Mouse (Mus musculus) v-Abl transformed pro-B cells (cell line): ENCODE results near the gene Gm43064.

Experiments
- in situ Hi-C, 2 experiments: fragments of 400-800 bp; cut with MboI; formaldehyde crosslinking; loops; one replicate each; pipeline ENCODE4 v1.15.1; 2025; ENCODE audit not compliant: unreplicated experiment in 2 of 2

The Gm43064 gene

DNA sequence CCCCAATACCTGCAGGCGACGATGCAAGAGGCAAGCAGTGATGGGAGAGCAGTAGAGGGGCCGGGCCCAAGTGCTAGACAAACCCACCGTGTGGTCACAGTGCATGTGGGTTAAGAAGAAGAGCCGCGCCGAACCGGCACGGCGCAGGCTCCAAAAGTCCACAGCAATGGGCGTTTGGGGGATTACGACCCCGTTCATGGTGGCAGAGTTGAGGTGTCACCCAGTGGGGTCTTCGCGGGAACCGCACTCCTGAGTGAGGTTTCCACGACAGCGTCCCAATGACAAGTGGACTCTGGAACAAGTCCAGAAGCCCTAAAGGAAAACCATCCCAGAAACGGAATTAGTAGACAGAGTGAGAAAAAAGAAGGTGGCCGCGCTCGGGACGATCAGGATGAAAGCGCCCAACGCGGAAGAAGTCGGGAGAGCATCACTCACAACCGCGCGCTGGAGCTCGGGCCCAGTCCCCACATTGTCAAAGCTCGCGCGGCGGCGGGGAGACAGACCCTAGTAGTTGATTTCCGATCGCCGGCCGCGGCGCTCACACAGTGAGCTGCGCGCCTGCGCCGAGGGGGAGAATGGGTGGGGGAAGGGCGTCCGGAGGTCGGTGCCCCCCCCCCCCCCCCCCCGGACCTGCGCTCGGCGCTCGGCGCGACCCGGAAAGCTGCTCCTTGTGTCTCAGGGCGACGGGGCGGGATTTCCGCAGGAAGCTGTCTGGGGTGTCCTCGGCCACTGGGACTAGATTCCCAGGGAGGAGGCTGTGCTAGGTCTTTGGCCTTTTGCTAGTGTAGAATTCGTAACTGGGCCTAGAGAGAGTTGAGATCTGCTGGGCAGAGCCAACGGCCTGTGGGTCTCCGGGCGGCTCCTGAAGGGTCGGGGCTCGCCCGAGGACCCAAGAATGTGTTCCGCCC lies at the start of gene Gm43064, which contains the start of the genes Dclre1b and Ap4b1:
TSS of gene Gm43064 (plus strand) at position 683 of the 908 bp plus-strand sequence.
TSS of gene Dclre1b (minus strand) at position 554 of the 908 bp plus-strand sequence.
TSS of gene Ap4b1 (plus strand) at position 630 of the 908 bp plus-strand sequence.
- in situ Hi-C loops = no loop called here

DNA sequence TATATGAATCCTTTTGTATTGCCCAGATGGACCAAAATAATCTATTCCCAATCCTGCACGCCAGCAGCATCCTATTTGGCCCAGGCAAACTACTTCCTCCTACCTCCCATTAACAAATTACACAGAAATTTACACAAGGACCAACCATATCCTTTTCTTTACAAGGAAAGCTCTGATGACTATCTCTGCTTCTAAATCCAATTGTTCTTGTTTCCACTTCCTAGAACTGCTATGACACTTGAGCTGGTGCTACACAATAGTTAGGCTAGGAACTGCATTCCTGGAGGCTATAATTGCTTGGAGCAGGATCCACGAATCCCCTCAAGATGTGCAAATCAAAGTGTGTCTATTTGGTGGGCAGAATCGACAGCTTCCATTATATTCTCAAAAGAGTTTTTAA lies 42.6 kb upstream of the Gm43064 start:
- in situ Hi-C loops = no loop called here

DNA sequence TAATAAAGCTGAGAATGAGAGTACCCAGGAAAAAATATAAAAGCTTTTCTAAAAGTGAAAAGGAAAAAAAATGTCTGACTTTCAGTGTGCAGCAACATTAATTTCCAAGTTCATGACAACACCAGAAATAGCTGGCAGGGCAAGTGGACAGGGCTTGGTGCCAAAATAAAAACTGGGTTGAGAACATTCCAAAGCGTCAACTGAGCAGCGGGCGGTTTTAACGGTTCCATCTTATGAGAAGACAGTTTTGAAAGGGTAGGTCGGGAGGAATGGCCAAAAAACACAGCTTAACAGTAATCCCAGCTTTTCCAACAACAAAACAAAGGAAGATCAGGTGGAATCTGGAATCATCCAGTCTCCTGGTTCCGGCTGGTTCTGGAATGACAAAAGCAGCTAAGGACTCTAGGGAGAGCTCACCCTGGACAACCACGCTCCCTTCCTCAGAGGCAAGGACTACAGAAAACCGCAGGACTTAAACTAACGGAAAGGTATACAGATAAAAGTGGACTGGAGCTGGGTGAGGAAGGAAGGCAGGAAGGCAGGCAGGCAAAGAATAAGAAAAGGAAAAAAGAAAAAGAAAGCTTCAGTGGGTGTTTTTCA lies 37.7 kb upstream of the Gm43064 start:
- in situ Hi-C loops = no loop called here

- in situ Hi-C loops = no loop called here
Observed at GRCm38 (mm10) chr3:103772846-103773245, 36.5 kb upstream of the Gm43064 start.

DNA sequence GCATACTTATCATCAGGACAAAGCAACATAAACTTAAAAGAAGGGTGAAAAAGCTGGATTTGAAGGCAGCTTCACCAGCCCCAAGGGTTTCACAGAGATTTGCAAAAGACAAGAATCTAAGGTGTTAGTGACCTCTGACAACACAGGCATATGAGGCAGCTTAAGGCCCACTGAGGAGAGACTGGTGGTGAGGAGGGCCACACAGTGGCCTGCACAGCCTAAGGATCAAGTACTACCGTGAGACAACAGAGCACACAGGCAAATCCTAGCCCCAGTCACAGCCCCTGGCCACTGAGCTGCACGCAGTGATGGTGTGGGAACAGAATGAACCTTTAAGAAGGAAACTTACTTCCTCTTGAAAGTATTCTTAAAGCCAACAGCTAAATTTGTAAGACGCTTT lies 35.9 kb upstream of the Gm43064 start:
- in situ Hi-C loops = no loop called here

GRCm38 (mm10) chr3:103774009-103774408 lies 35.4 kb upstream of the Gm43064 start:
- in situ Hi-C loops = no loop called here

DNA sequence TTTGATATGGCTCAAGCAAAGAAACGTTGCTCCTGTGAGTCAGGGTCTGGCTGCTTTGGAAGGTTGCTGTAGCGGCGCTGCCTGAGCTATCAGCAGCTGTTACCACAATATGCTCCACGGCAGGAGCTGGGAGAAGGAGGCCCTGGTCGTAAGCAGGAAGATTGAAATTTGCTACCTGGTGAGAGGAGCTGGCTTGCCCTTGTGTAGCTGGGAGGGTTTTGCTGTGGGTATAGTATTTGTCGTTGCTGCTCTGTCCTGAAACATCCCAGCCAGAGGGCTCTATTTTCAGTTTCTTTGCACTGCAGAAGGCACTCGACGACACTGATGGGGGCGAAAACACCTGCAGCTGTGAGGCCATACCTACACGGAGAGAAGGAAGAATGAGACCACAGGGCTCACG lies 31.4 kb upstream of the Gm43064 start:
- in situ Hi-C loops = loop anchor here in 1 of 2 experiments (25.0 kb wide), 2 partner anchors 766 to 2009 kb away; partner anchors contain the start of gene Csde1

- in situ Hi-C loops = loop anchor here in 1 of 2 experiments (25.0 kb wide), 2 partner anchors 766 to 2009 kb away; partner anchors contain the start of gene Csde1
Observed at GRCm38 (mm10) chr3:103778660-103779059, 30.7 kb upstream of the Gm43064 start.

GRCm38 (mm10) chr3:103779183-103779582 lies 30.2 kb upstream of the Gm43064 start:
- in situ Hi-C loops = loop anchor here in 1 of 2 experiments (25.0 kb wide), 2 partner anchors 767 to 2008 kb away; partner anchors contain the start of gene Csde1

- in situ Hi-C loops = loop anchor here in 1 of 2 experiments (25.0 kb wide), 2 partner anchors 768 to 2007 kb away; partner anchors contain the start of gene Csde1
Observed at GRCm38 (mm10) chr3:103780271-103780670, 29.1 kb upstream of the Gm43064 start.

- in situ Hi-C loops = loop anchor here in 1 of 2 experiments (25.0 kb wide), 2 partner anchors 768 to 2007 kb away; partner anchors contain the start of gene Csde1
Observed at GRCm38 (mm10) chr3:103780777-103781176, 28.6 kb upstream of the Gm43064 start.

DNA sequence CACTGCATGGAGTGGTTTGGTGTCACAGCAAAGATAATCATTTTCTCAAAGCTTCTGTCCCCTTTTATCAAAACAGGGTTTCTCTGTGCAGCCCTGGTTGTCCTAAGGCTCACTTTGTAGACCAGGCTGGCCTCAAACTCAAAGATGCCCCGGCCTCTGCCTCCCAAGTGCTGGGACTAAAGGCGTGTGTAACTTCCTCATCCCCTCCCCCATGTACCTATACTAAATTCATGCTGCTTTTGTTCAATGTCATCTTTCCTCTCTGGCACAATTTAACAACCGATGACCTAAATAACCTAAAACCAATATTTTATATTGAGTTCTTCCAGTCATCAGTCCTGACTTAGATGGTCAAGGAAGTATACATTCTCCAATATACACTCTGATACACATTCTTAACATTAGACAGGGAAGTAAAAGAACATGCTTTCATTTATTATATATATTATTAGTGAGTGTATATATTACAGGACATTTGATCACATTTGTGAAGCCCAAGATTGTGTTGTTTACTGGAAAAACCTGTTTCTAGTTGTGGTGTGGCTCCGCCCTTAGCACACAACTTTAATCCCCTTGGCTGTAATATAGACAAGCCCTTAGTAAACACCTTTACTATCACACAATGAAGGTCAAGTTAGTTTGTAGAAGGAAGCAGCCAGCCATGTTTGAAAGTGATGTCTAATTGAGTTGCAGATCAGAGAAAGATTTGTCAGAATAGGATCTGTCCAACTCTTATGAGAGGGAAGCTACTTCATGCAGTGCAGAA lies 26.3 kb upstream of the Gm43064 start:
- in situ Hi-C loops = loop anchor here in 1 of 2 experiments (25.0 kb wide), 2 partner anchors 771 to 2004 kb away; partner anchors contain the start of gene Csde1

DNA sequence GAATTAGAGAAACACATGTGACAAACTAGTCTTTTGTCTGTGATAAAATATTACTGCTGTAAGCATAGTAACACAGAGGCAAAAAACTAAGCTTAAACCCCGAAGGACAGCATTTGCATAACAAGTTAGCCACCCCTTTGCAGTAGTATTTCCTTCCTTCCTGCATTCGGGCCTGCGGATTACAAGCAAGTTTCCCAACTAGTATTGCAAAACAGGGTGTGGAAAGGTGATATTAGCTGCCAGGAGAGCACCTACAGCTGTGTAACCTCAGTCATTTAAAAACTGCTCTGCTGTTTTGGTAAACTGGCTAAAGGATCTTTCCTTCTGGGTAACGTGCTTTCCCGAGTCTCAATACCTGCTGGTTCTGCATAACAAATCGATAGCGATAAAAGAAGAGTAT lies 22.1 kb upstream of the Gm43064 start:
- in situ Hi-C loops = loop anchor here (5.0 to 25.0 kb wide), 3 partner anchors 45 to 2000 kb away; partner anchors contain the start of gene Csde1 (in 1 of the 2)

DNA sequence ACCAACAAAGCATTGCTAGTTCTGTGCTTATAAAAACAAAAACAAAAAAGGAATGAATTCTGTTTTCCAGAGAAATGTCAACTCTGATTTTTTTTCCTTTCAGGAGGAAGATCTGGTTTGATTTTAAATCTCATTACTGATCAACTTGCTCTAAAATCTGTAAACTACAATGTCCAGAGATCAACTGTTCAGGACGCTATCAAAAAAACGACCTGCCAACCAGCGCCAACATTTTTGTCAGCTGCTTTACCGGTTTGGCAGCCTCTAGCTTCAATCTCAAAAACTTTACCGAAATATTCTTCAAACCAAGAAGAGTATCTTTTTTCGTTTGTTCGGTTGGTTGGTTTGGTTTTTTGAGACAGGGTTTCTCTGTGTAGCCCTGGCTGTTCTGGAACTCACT lies 20.3 kb upstream of the Gm43064 start:
- in situ Hi-C loops = loop anchor here (5.0 to 25.0 kb wide), 3 partner anchors 47 to 1998 kb away; partner anchors contain the start of gene Csde1 (in 1 of the 2)

- in situ Hi-C loops = loop anchor here (5.0 to 25.0 kb wide), 3 partner anchors 48 to 1997 kb away; partner anchors contain the start of gene Csde1 (in 1 of the 2)
Observed at GRCm38 (mm10) chr3:103789891-103790345, 19.5 kb upstream of the Gm43064 start.

- in situ Hi-C loops = loop anchor here in 1 of 2 experiments (25.0 kb wide), 2 partner anchors 778 to 1997 kb away; partner anchors contain the start of gene Csde1
Observed at GRCm38 (mm10) chr3:103790346-103791145, 18.8 kb upstream of the Gm43064 start.

GRCm38 (mm10) chr3:103791230-103792110 lies 17.9 kb upstream of the Gm43064 start, which contains the start of gene Hipk1:
TSS of gene Hipk1 (minus strand) at chr3:103791563.
- in situ Hi-C loops = loop anchor here in 1 of 2 experiments (25.0 kb wide), 2 partner anchors 779 to 1996 kb away; partner anchors contain the start of gene Csde1

GRCm38 (mm10) chr3:103792111-103792406 lies 17.3 kb upstream of the Gm43064 start:
- in situ Hi-C loops = loop anchor here in 1 of 2 experiments (25.0 kb wide), 2 partner anchors 780 to 1995 kb away; partner anchors contain the start of gene Csde1
